Mouse (Mus musculus): ENCODE results near the gene Inpp5b.
"Not testable (repeated sequence)": the region's sequence is repeated elsewhere in the genome, so short reads cannot be mapped to it uniquely, and the experiment has no call there.

Inpp5b gene

GRCm38 (mm10) chr4:124741376-124742343 lies at the start of gene Inpp5b:
Inpp5b (plus strand) TSS chr4:124741850.
- peak; percentile 65 for DNase-seq (ENCODE audit: low spot score)

DNA sequence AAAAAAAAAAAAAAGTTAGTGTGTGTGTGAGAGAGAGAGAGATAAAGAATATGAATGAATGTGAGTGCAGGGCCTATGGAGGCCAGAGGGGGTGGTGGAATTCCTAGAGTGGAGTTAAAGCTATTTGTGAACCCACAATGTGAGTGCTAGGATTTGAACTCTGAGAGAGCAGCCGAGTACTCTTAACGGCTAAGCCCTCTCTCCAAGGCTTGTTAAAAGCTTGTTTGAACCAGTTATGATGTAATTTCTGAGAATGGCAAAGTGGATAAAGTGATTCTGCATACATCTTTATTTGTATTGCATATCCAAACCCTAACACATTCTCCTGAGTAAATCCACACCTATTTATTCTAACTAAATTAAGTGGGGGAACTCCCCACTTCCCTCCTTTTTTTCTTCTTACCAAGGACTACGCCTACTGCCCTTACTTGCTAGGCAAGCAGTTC lies 49.2 kb upstream of the Inpp5b start:
- DNase-seq (ENCODE audit: low spot score) = no peak

GRCm38 (mm10) chr4:124693135-124693894 lies 48.3 kb upstream of the Inpp5b start, which contains the start of gene Utp11:
Utp11 (minus strand) TSS chr4:124693600.
- DNase-seq (ENCODE audit: low spot score) = peak; percentile 66

GRCm38 (mm10) chr4:124694572-124694971 lies 47.1 kb upstream of the Inpp5b start:
- DNase-seq (ENCODE audit: low spot score) = no peak

DNA sequence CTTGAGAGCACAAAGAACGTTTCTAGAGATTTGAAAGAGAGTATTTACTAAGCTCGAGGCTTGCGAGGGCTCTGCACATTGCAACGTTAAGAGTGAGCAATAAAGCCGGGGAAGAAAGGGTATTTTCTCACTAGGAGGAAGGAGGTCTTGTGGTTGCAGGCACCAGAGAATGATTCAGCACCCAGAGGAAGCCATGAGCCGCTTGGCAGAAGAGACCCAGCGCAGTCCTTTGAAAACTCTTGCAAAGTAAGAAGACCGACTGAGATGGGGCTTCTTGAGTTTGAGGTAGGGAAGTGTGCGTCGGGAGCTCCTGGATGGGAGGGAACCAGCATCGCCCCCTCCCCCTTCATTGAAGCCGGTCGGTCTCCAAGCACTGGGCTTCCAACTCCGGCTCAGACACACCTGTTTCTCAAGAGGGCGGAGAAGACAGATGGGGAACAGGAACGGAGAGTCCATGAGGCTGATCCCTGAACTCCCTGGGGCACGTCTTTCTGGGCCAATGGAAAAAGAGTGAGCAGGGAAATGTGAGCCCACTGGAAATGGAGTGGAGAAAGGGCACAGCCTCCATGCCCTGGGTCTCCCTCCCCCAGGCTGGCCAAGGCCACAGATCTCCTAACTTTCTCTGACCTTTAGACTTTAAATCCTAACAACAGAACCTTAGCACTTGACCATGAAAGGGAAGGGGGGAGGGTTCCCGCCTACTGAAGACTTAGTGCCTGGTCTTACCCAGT lies 45.7 kb upstream of the Inpp5b start:
- DNase-seq (ENCODE audit: low spot score) = no peak

DNA sequence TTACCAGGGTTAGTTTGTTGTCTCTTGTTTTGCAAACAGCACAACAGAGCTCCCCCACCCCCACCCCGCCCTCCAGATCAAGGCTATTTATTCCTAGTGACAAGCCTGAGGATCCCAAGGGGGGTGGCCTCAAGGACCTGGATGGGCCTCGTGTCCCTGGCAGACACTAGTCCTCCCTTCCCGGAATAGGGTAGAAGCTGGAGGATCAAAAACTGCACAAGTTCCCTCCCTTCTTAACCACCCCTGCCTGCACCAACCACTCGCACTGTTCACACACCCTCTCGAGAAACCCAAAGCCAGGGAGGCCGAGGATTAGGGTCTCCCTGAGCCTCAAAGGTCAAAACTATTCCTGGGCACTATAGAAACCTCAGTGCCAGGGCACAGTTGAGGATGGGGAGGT lies 41.9 kb upstream of the Inpp5b start:
- no peak for DNase-seq (ENCODE audit: low spot score)

DNA sequence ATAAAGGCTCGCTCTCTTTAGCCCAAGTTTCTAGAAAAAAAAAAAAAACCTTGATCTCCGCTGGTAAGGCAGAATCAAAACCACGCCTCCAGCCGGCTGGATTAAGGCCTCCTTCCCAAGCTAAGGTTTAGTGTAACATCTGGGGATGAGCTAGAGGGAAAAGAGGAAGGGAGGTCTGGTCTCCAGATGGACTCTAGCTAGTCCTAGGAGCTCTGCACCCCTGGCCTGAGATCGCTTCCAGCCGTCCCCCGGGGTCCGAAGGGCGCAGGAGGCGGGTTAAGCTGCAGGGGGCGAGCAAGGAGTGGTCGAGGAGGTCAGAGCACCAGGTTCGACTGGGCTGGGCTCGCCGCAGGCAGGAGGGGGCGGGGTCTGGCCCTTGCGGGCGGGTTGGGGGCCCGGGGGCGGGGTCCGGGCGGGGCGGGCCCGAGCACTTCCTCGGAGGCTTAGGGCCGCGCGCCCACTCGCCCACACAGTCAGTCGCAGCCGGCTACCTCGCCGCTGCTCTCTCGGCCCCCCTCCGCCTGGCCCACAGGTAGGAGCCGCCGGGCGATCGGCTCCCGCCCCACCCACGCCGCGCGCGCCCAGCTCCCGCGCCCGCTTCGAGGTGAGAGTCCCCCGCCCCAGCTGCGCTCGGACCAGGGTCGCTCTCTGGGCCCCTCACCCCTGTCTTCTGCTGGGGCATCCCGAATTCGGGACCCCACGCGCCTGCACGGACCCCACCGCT lies 41.2 kb upstream of the Inpp5b start, which contains the start of gene Fhl3:
Gene Fhl3, plus strand, starts transcription at position 454 of the 724 bp plus-strand sequence.
- DNase-seq (ENCODE audit: low spot score) = no peak

- no peak for DNase-seq (ENCODE audit: low spot score)
Observed at GRCm38 (mm10) chr4:124701052-124701845, 40.4 kb upstream of the Inpp5b start.

DNA sequence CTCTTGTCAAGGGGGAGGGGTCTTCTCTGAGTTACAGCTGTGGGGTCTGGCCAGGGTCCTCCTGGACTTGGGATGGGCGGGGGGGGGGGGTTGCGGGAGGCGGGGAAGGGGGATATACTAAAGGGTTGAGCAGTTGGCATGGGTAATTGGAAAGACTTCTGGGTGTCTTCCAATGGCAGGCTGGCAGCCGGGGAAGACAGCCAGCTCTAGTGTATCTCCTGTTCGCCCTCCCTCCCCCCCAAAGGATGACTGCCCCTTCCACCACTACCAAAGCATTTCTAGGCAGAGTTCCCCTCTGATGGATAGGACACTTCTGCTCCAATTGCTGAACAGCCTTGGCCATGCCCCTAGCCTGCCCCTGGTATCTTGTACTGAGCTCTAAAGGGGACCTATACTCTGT lies 39.7 kb upstream of the Inpp5b start:
- no peak for DNase-seq (ENCODE audit: low spot score)

GRCm38 (mm10) chr4:124703406-124703805 lies 38.2 kb upstream of the Inpp5b start:
- DNase-seq (ENCODE audit: low spot score) = no peak

GRCm38 (mm10) chr4:124703881-124704796 lies 37.5 kb upstream of the Inpp5b start:
- DNase-seq (ENCODE audit: low spot score) = no peak

GRCm38 (mm10) chr4:124704797-124705474 lies 36.7 kb upstream of the Inpp5b start:
- no peak for DNase-seq (ENCODE audit: low spot score)

DNA sequence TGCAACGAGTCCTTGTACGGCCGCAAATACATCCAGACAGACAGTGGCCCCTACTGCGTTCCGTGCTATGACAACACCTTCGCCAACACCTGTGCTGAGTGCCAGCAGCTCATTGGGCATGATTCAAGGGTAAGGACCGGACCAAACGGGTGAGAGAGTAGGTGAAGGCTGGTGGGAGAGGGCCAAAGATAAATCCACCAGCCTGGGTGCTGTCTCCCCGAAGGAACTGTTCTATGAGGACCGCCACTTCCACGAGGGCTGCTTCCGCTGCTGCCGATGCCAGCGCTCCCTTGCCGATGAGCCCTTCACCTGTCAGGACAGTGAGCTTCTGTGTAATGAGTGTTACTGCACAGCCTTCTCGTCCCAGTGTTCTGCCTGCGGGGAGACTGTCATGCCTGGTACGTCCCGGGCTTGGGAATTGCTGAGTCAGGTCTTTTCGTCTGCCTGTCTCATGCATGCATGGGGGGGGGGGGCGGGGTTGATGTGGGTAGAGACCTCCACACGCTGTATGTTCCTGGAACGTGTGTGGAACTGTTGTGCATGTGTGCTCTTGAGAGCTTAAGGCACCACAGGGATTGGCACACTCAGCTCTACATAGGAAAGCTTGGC lies 35.9 kb upstream of the Inpp5b start:
- no peak for DNase-seq (ENCODE audit: low spot score)

- not testable (repeated sequence) for DNase-seq (ENCODE audit: low spot score)
Observed at GRCm38 (mm10) chr4:124707381-124708199, 34.1 kb upstream of the Inpp5b start.

GRCm38 (mm10) chr4:124708200-124708517 lies 33.5 kb upstream of the Inpp5b start:
- DNase-seq (ENCODE audit: low spot score) = not testable (repeated sequence)

GRCm38 (mm10) chr4:124708518-124709477 lies 32.9 kb upstream of the Inpp5b start:
- DNase-seq (ENCODE audit: low spot score) = peak; percentile 85

Measured in ovary, postnatal 14 days (tissue).